Mouse (Mus musculus): ENCODE data around the gene Slc35f3.

The Slc35f3 gene

DNA sequence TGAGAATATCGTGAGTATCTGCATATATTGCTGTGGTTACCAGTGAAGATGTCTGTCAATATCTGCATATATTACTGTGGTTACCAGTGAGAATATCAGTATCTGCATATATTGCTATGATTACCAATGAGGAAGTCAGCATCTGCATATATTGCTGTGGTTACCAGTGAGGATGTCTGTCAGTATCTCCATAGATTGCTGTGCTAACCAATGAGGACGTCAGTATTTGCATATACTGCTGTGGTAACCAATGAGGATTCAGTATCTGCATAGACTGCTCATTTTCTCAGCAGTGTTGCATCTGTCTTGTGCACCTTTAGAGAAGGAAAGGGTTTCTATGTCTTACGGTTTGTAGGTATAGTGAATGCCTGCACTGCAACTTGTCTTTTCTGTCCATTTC, 122.5 kb downstream of the Slc35f3 start:
- no peak for DNase-seq

DNA sequence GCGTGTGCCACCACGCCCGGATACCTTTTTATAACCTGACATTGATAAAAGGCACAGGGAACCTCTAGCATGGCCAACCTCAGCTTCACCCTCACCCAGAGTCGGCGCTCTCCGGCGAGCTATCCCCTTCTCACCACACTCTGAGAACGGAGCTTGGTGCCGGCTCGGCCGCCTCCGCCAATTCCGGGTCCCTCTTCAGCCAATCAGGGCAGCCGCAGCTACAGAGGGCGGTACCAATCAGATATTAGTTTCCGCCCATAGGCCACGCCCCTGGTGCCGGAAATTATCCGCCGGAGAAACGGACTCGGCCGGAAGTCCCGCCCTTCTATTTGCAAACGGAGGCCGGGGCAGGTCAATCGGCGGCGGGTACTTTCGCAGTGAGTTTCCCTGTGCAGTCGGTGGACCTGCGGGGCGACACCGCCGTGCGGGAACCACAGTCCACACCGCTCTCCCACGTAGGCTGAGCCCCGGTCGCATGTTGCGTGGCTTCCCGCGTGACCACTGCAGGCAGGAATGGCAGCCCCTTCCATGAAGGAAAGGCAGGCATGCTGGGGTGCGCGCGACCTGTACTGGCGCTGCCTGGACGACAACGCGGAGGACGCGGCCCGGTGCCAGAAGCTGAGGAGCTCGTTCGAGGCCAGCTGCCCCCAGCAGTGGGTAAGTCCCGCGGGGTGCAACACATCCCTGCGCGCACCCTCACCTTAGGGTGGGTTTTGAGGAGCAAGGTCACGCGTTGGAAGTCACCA, 124.0 kb downstream of the Slc35f3 start, which contains the start of gene Coa6:
TSS of gene Coa6 (plus strand) at position 342 of the 746 bp plus-strand sequence.
- DNase-seq, result peak; percentile 99

DNA sequence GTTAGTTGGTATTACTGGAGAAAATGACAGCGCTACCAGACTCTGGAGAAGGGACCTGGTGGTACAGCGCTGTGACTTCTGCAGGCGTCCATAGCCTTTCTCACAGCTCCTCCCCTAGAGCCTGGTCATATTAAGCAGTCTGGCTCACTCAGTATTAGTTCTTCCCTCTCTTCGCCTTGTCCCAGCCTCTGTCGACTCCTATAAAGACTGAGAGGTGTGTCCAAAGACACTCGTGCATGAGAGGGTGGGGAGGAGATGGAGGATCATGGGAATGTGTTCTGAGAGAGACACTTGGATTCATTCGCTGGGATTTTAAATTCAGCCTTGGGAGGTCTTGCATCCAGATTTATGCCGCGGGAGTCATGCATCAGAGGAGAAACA, 124.6 kb downstream of the Slc35f3 start:
- peak; percentile 44 for DNase-seq

DNA sequence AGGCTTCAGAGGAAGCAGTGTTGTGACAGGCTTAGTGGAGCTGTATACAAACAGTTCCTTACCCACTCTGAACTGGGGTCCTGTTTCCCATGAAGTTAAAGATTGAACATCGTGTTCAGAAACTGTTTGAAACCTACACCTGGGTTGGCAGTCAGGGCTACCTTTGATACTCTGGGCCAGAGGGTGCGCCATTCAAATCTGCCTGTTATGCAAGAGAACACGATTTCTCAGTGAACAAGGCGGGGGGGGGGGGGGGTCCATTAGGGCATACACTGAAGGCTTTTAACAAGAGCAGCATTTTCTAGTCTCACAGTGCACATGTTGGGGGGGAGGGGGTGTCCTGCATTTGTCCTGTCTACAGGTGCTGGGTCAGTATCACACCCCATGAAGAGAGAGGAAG, 125.8 kb downstream of the Slc35f3 start:
- DNase-seq, result no peak

DNA sequence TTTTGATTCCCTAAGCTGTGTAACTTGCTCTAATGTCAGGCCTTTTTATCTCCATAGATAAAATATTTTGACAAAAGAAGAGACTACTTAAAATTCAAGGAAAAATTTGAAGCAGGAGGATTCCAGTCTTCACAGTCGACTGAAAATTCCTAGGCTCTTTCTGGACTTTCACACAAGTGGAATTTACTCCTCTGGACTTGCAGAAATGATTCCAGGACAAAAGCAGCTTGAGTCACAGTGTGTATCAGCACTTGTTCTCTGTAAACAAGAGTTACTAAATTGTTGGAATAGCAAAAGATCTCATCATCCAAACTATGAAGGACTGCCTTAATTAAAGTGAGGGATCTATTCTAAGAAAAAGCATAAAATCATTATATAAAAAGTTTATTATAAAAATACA, 126.6 kb downstream of the Slc35f3 start:
- no peak for DNase-seq

DNA sequence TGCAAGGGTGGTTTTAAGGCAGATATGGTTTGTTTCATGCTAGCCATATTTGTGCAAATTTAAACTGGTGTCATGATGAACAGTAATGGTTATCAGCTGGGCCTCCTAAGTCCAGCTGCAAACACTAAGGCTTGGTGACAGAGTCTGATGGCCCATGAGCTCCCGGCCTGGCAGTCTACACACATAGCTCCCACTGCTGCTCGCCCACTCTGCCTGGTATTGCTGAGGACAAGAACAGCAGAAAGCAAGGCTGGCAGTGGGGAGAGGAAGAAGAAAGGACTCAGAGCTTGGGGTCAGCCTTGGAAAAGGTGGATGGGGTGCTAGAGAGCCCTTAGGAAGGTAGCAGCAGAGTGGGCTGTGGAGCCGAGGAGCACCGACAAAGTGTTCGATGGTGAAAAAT, 131.3 kb downstream of the Slc35f3 start:
- DNase-seq, result no peak

DNA sequence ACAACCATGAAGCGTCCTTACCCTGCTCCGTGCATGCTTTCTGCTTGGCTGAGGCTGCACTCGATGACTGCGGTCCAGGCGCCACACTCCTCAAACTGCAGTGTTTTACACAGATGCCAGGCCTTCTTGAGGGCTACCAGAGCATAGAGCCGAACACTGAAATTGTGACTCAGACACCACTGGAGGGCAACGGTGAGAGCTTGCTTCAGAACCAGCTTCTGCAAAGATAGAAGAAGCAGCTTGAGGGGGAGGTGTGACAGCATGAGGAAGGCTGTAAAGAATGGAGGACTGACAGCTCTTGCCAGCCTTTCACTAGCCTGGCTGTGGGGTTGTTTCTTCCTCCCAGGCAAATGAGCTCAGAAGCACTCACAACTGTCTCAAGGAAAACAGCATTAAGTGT, 135.5 kb downstream of the Slc35f3 start:
- DNase-seq, result no peak

DNA sequence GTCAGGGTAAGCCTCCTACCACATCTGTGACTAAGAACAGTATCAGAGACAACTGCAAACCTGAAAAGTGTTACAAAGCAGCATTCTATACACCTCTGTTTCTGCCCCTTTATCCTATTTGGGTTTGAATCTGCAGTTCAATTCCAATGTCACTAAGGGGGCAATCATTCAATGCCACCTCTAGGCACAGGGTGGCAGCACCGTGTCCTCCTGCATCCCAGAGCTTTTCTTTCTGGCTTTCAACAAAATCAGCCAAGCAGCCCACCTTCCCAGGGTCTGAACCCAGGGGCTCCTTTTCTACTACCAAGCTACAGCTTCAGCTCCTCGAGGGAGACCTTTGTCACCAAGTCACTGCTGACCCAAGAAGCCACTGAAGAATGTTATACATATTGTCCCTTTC, 140.6 kb downstream of the Slc35f3 start:
- DNase-seq, result no peak

Data from lung, postnatal 10 days (tissue).